30 mouse cellular contexts compared by ENCODE assay signal in the genomic region with DNA sequence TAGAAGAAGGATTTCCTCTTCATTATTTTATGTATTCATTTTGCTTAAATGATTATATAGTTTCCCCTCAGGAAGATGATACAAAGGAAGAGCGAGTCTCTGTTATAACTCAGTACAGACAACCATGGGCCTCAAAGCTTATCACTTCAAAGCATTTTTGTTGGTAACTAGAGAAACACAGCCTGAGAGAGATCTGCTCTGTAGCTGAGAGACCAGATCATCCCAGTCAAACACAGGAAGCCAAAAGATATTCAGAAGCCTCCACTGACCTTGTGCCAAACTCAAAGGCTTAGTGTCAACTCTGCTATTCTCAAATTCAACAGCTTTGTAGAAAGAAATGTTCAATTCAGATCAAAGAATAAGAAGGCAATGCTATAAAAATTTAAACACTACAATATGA.
DNase-seq lines count a peak whose midpoint lies in the region; ATAC-seq and TF ChIP-seq lines count a peak whose summit lies in the region.
"Had no signal": no experiment of that assay in that cellular context is flagged by ENCODE, and none has a peak within 500 bp of the region (broad histone marks: within the 10 kb centered on the region; RNA-seq: fewer than 3 reads in every experiment).

No protein-coding gene starts in this region.

- peak; percentile 34 for DNase-seq in forebrain, embryonic 14.5 days (ENCODE audit: low spot score)
- peak; percentile 16 for DNase-seq in midbrain, embryonic 10.5 days (ENCODE audit: low spot score)
- DNase-seq in thymus, postnatal 25 days, result no peak
- no peak for DNase-seq in urinary bladder, postnatal 10 days (ENCODE audit: low spot score)
- no peak for DNase-seq in cerebellum, adult 2 months
- DNase-seq: adrenal gland, postnatal 10 days; cerebellum, adult 11-12 months; cerebellum, postnatal 14 days; heart, adult 2 months; heart, postnatal 10 days; kidney, adult 11 months; kidney, postnatal 25 days; lung, embryonic 14.5 days; lung, postnatal 14 days; right cerebral cortex, postnatal 14 days; thymus, postnatal 14 days had no signal

- H3K4me1 ChIP-seq in forebrain, embryonic 14.5 days (ENCODE audit: control insufficient read depth, insufficient read depth, low read length), result no peaks in the 10 kb centered on the region
- H3K4me1 ChIP-seq in forebrain, embryonic 15.5 days, result no peaks in the 10 kb centered on the region
- peaks cover 13% of the 10 kb centered on the region for H3K4me1 ChIP-seq in midbrain, embryonic 10.5 days
- no peaks in the 10 kb centered on the region for H3K4me1 ChIP-seq in midbrain, embryonic 15.5 days
- H3K4me1 ChIP-seq in cerebellum, adult 2 months (ENCODE audit: control insufficient read depth, insufficient read depth, low read length), result no peaks in the 10 kb centered on the region
- H3K4me1 ChIP-seq: embryonic facial prominence, embryonic 13.5 days; forebrain, embryonic 10.5 days; heart, embryonic 13.5 days; limb, embryonic 12.5 days; liver, embryonic 15.5 days; neural tube, embryonic 13.5 days; stomach, embryonic 15.5 days had no signal

- no peak for ATAC-seq in forebrain, embryonic 14.5 days
- ATAC-seq in forebrain, embryonic 15.5 days (replicated peaks), result no peak
- peak; percentile 65; the same call in 1 of the 2 replicates for ATAC-seq in midbrain, embryonic 15.5 days (replicated peaks)
- ATAC-seq: Patski had no signal

- H3K27me3 ChIP-seq in forebrain, embryonic 14.5 days (replicated peaks; ENCODE audit: control insufficient read depth, insufficient read depth, low read length), result no peaks in the 10 kb centered on the region
- no peaks in the 10 kb centered on the region for H3K27me3 ChIP-seq in forebrain, embryonic 15.5 days
- no peaks in the 10 kb centered on the region for H3K27me3 ChIP-seq in midbrain, embryonic 10.5 days (ENCODE audit: low read depth, poor library complexity, severe bottlenecking)
- H3K27me3 ChIP-seq in midbrain, embryonic 15.5 days (replicated peaks), result no peaks in the 10 kb centered on the region
- no peaks in the 10 kb centered on the region for H3K27me3 ChIP-seq in cerebellum, adult 2 months (ENCODE audit: control insufficient read depth, insufficient read depth, low read length)
- H3K27me3 ChIP-seq: embryonic facial prominence, embryonic 13.5 days; heart, embryonic 13.5 days; limb, embryonic 12.5 days; liver, embryonic 15.5 days; neural tube, embryonic 13.5 days; Patski; stomach, embryonic 15.5 days had no signal

- H3K9me3 ChIP-seq in forebrain, embryonic 14.5 days (replicated peaks; ENCODE audit: control insufficient read depth, low read length), result no peaks in the 10 kb centered on the region
- no peaks in the 10 kb centered on the region for H3K9me3 ChIP-seq in forebrain, embryonic 15.5 days
- no peaks in the 10 kb centered on the region for H3K9me3 ChIP-seq in midbrain, embryonic 10.5 days (replicated peaks)
- no peaks in the 10 kb centered on the region for H3K9me3 ChIP-seq in midbrain, embryonic 15.5 days
- H3K9me3 ChIP-seq: embryonic facial prominence, embryonic 13.5 days; forebrain, embryonic 10.5 days; heart, embryonic 13.5 days; limb, embryonic 12.5 days; liver, embryonic 15.5 days; neural tube, embryonic 13.5 days; stomach, embryonic 15.5 days had no signal

- WGBS in forebrain, embryonic 14.5 days, result 69% methylated on average over 1 of the region's 1 CpGs
- WGBS in forebrain, embryonic 15.5 days, result 52% methylated on average over 1 of the region's 1 CpGs
- 32% methylated on average over 1 of the region's 1 CpGs for WGBS in midbrain, embryonic 10.5 days
- 24% methylated on average over 1 of the region's 1 CpGs for WGBS in midbrain, embryonic 15.5 days
- WGBS in cerebellum, adult 2 months, result 32% methylated on average over 1 of the region's 1 CpGs

- H3K9ac ChIP-seq in forebrain, embryonic 14.5 days (ENCODE audit: low read length), result no peak overlapping the region
- H3K9ac ChIP-seq in forebrain, embryonic 15.5 days (replicated peaks), result no peak overlapping the region
- no peak overlapping the region for H3K9ac ChIP-seq in midbrain, embryonic 15.5 days
- H3K9ac ChIP-seq: embryonic facial prominence, embryonic 13.5 days; heart, embryonic 13.5 days; hindbrain, embryonic 14.5 days; limb, embryonic 12.5 days; liver, embryonic 15.5 days; lung, embryonic 14.5 days; neural tube, embryonic 13.5 days; stomach, embryonic 15.5 days had no signal

- H3K36me3 ChIP-seq in forebrain, embryonic 14.5 days (ENCODE audit: control insufficient read depth, insufficient read depth, low read length), result no peaks in the 10 kb centered on the region
- H3K36me3 ChIP-seq in forebrain, embryonic 15.5 days, result no peaks in the 10 kb centered on the region
- H3K36me3 ChIP-seq in midbrain, embryonic 10.5 days, result no peaks in the 10 kb centered on the region
- H3K36me3 ChIP-seq in midbrain, embryonic 15.5 days (replicated peaks), result no peaks in the 10 kb centered on the region
- H3K36me3 ChIP-seq: embryonic facial prominence, embryonic 13.5 days; forebrain, embryonic 10.5 days; heart, embryonic 13.5 days; limb, embryonic 12.5 days; liver, embryonic 15.5 days; neural tube, embryonic 13.5 days; stomach, embryonic 15.5 days had no signal

- no peak overlapping the region for H3K27ac ChIP-seq in forebrain, embryonic 14.5 days (ENCODE audit: low read depth, low read length)
- H3K27ac ChIP-seq in forebrain, embryonic 15.5 days (replicated peaks), result no peak overlapping the region
- H3K27ac ChIP-seq in midbrain, embryonic 10.5 days (replicated peaks), result peak overlapping the region; percentile 55; the same call in 1 of the 2 replicates
- H3K27ac ChIP-seq in midbrain, embryonic 15.5 days, result no peak overlapping the region
- no peak overlapping the region for H3K27ac ChIP-seq in cerebellum, adult 2 months (ENCODE audit: insufficient read depth, low read length)
- H3K27ac ChIP-seq: embryonic facial prominence, embryonic 13.5 days; forebrain, embryonic 10.5 days; heart, adult 2 months; heart, embryonic 13.5 days; hindbrain, embryonic 14.5 days; layer of hippocampus, adult 2 months; left cerebral cortex, adult 2 months; limb, embryonic 12.5 days; liver, embryonic 15.5 days; neural tube, embryonic 13.5 days; stomach, embryonic 15.5 days had no signal

- no peak overlapping the region for H3K4me2 ChIP-seq in forebrain, embryonic 14.5 days (ENCODE audit: low read length)
- no peak overlapping the region for H3K4me2 ChIP-seq in forebrain, embryonic 15.5 days (replicated peaks)
- H3K4me2 ChIP-seq in midbrain, embryonic 15.5 days, result no peak overlapping the region
- H3K4me2 ChIP-seq: embryonic facial prominence, embryonic 13.5 days; heart, embryonic 13.5 days; hindbrain, embryonic 14.5 days; limb, embryonic 12.5 days; liver, embryonic 15.5 days; lung, embryonic 14.5 days; neural tube, embryonic 13.5 days; stomach, embryonic 15.5 days had no signal

- no peak for TF ChIP-seq POLR2A in cerebellum, adult 2 months (IDR thresholded peaks at IDR 0.05; ENCODE audit: borderline replicate concordance, insufficient read depth, low read length)

- TF ChIP-seq CTCF in cerebellum, adult 2 months (IDR thresholded peaks at IDR 0.05; ENCODE audit: borderline replicate concordance, insufficient read depth, low read depth, low read length), result no peak

- H3K4me3 ChIP-seq in forebrain, embryonic 14.5 days (ENCODE audit: low read depth, low read length), result no peak overlapping the region
- no peak overlapping the region for H3K4me3 ChIP-seq in forebrain, embryonic 15.5 days
- no peak overlapping the region for H3K4me3 ChIP-seq in midbrain, embryonic 10.5 days
- H3K4me3 ChIP-seq in midbrain, embryonic 15.5 days, result no peak overlapping the region
- H3K4me3 ChIP-seq in cerebellum, adult 2 months (replicated peaks; ENCODE audit: insufficient read depth, low read depth, low read length), result no peak overlapping the region
- H3K4me3 ChIP-seq: embryonic facial prominence, embryonic 13.5 days; forebrain, embryonic 10.5 days; heart, adult 2 months; heart, embryonic 13.5 days; layer of hippocampus, adult 2 months; left cerebral cortex, adult 2 months; limb, embryonic 12.5 days; liver, embryonic 15.5 days; myocyte; neural tube, embryonic 13.5 days; stomach, embryonic 15.5 days had no signal

Comparison
In these comparisons a context has a peak if more than half of its experiments do, and no peak if none do; other contexts are left out.
1. DNase-seq: peak in forebrain, embryonic 14.5 days (single experiment) and midbrain, embryonic 10.5 days (single experiment); none in thymus, postnatal 25 days (single experiment), urinary bladder, postnatal 10 days (single experiment) and cerebellum, adult 2 months (0 of 2).